Mouse (Mus musculus): Measurements from ENCODE around the gene Hddc2. TPM values are rescaled to one million over a fixed set of nuclear protein-coding genes. Genes with fewer than 3 reads are reported as not detected.

Gene Hddc2
- polyA plus RNA-seq (2015; fragmentation: Nextera tagmentation; extraction: Ambion mirVana) = 52.0 and 55.6 TPM in 2 replicates

DNA sequence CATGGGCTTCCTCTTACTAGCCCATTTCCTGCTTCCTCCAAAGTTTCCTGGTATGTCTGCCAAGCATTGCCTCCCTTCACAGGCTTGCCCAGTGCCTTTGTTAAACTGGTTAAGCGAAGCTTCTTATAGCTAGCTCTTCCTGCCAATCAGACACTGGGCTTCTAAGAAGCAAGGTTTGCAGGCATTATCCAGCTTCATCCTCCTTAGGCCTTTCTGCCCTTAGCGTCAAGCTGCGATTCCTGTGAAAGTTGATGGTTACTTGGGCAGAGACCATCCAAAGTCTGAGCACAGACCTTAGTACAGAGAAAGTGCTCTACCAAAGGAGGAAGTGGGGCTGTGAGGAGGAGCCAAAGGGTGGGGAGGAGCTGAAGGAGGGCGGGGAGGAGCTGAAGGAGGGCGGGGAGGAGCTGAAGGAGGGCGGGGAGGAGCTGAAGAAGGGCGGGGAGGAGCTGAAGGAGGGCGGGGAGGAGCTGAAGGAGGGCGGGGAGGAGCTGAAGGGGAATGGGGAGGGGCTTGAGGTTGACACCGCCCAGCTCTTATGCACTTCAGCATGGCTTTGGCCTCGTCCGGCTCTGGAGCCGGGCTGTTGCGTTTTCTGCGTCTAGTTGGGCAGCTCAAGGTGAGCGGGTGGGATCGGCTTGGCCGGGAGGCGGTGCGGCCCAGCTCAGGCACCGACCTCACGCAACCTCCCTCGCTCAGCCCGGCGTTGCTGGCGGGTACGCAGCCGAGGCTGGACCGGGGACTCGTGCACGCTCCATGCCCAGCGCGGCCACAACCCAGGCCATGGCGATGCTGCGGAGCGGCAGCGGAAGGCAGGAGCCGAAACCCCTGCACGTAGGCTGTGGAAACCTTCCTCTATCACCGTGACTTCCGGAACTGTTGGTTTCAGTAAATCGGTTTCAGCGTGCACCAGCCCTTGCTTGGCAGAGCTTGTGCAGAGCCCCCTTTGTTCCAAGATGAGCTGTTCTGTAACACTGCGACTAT lies at the start of gene Hddc2:
Gene Hddc2, plus strand, starts transcription at position 519 of the 984 bp plus-strand sequence.
- 4% methylated on average over 40 of the region's 44 CpGs for WGBS
- ATAC-seq (ENCODE audit: low FRiP score) = peak; percentile 98

DNA sequence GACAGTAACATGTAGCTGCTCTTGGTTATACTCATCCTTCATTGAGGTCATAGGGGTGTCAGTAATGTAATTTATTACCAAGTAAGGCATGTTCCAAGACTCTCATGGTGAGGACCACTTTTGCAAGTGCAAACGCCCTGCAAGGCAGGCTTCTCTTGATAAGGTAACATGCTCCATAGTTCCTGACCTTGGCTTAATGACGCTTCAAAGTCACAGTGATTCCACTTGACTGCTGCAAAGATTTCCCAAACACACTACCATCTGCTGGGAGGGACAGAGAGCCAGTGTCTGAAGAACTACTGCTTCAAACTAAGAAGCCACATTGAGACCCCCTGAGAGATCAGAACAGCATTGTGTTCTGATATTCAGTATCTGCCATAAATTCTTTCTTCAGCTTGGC lies 40.4 kb upstream of the Hddc2 start:
- no peak for ATAC-seq (ENCODE audit: low FRiP score)
- no peaks in the 10 kb centered on the region for H3K9me3 ChIP-seq
- no peaks in the 10 kb centered on the region for H3K27me3 ChIP-seq
- no peak overlapping the region for H3K9ac ChIP-seq
- H3K4me1 ChIP-seq (replicated peaks) = no peaks in the 10 kb centered on the region
- no peak overlapping the region for H3K27ac ChIP-seq
- no peak overlapping the region for H3K4me2 ChIP-seq
- 74% methylated on average over 2 of the region's 2 CpGs for WGBS
- no peaks in the 10 kb centered on the region for H3K36me3 ChIP-seq
- no peak overlapping the region for H3K4me3 ChIP-seq

More for the DNA sequence above, at the start of gene Hddc2:
- Histone ChIP-seq H3K27ac (peak within 1 kb of the TSS; percentile 88), H3K27me3 (no peaks in the 10 kb centered on the region), H3K4me2 (peak within 1 kb of the TSS; percentile 65), H3K4me3 (peak within 1 kb of the TSS; percentile 70), H3K9ac (peak within 1 kb of the TSS; percentile 81), H3K4me1 (replicated peaks) (peaks cover 10% of the 10 kb centered on the region), H3K9me3 (no peaks in the 10 kb centered on the region), H3K36me3 (peaks cover 16% of the 10 kb centered on the region)

DNA sequence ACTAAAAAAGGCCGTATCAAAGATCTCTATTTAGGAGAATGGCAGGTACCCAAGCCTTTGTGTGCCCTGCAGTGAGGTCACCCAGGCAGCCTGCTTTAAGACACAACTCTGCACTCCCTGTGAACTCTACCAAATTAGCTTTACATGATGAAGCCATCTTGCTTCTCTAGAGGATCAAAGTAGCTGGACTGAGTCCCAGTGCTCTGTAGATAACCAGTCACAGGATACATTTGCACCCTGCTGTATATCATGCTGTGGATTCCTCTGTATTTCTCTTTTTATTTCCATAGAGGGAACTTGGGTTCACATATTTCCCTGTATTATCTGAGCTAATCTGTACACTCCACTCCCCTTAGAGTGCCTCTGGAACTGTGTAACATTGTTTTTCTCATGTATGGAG lies 40.0 kb upstream of the Hddc2 start:
- no peaks in the 10 kb centered on the region for H3K36me3 ChIP-seq
- no peaks in the 10 kb centered on the region for H3K27me3 ChIP-seq
- H3K27ac ChIP-seq = no peak overlapping the region
- H3K4me3 ChIP-seq = no peak overlapping the region
- H3K4me1 ChIP-seq (replicated peaks) = no peaks in the 10 kb centered on the region
- no peaks in the 10 kb centered on the region for H3K9me3 ChIP-seq
- 64% methylated on average over 1 of the region's 1 CpGs for WGBS
- no peak overlapping the region for H3K4me2 ChIP-seq
- no peak overlapping the region for H3K9ac ChIP-seq
- ATAC-seq (ENCODE audit: low FRiP score) = no peak

DNA sequence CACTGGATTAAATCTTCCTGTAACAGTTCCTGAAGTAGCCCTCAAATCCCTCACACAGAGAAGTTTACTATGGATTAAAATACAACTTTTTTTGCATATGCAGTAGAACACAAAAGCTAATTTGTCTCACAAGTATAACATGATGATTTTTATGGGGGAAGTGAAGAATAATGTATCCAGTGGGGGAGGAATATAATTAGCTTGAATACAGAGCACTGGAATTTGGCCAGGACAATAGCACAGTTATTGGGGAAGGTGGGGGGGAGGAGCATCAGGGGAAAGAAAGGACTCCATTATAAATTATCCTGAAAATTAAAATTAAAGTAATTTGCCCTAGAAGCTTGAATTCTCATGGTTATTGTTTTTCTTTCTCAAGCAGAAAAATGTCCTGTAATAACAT lies 25.4 kb upstream of the Hddc2 start:
- Histone ChIP-seq H3K9ac (no peak overlapping the region), H3K27me3 (no peaks in the 10 kb centered on the region), H3K4me1 (replicated peaks) (no peaks in the 10 kb centered on the region), H3K4me3 (no peak overlapping the region), H3K4me2 (no peak overlapping the region), H3K36me3 (no peaks in the 10 kb centered on the region), H3K9me3 (no peaks in the 10 kb centered on the region), H3K27ac (no peak overlapping the region)
- ATAC-seq (ENCODE audit: low FRiP score) = no peak

DNA sequence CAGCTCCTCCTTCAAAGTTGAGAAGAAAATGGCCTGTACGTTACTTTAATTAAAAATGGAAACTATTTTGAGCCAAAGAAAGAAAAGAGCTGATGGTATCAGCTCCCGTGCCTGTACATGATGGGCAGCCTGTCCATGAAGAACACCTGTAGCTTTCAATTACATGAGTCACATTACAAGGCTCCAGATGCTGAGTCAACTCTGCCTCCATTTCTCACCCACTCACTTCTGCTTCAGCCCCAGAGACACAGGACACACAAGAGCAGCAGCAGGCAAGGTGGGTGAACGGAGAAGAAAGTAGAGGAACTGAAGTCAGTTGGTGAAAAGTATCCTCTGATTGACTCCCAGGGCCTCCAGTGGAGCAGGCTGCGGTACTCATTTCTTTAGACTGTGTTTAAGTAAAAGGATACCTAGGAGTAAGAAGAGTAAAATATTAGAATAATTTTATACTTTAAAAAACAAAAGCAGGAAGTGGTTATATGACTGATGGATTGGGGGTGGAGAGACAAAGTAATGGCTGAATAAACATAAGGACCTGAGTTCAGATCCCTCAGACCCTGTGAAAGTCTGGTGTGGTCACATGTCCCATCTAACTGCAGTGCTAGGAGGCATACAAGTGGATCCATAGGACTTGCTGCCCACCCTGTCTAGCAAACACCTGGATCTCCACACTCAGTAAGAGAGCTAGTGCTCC lies 24.3 kb upstream of the Hddc2 start:
- H3K4me1 ChIP-seq (replicated peaks) = no peaks in the 10 kb centered on the region
- H3K36me3 ChIP-seq = no peaks in the 10 kb centered on the region
- H3K9ac ChIP-seq = no peak overlapping the region
- 92% methylated on average over 4 of the region's 4 CpGs for WGBS
- no peaks in the 10 kb centered on the region for H3K9me3 ChIP-seq
- no peak overlapping the region for H3K4me3 ChIP-seq
- no peak overlapping the region for H3K27ac ChIP-seq
- no peaks in the 10 kb centered on the region for H3K27me3 ChIP-seq
- H3K4me2 ChIP-seq = no peak overlapping the region
- ATAC-seq (ENCODE audit: low FRiP score) = no peak

DNA sequence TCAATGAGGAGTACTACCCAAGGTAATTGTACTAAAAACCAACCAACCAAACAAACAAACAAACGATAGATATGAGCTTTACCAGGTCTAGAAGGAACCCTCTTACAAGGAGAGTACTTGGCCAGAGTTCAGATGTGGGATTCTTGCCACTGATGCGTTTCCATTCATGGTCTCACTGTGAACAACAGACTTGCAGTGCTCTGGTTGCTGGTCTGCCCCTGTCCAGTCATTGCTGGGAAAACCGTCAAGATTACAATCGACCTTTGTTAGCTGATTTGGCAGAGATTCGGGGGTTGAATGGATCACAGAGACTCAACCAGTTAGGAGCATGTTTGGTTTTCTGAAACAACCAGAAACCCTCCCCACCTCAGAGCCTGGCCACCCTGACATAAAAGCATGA lies 17.5 kb upstream of the Hddc2 start:
- no peaks in the 10 kb centered on the region for H3K36me3 ChIP-seq
- ATAC-seq (ENCODE audit: low FRiP score) = 0 out of 2 replicates have a peak, but pooled peaks have one; percentile 46
- no peaks in the 10 kb centered on the region for H3K4me1 ChIP-seq (replicated peaks)
- whole genome bisulfite sequencing = 40% methylated on average over 5 of the region's 5 CpGs
- H3K27ac ChIP-seq = no peak overlapping the region
- no peaks in the 10 kb centered on the region for H3K27me3 ChIP-seq
- no peak overlapping the region for H3K9ac ChIP-seq
- H3K9me3 ChIP-seq = no peaks in the 10 kb centered on the region
- H3K4me2 ChIP-seq = no peak overlapping the region
- no peak overlapping the region for H3K4me3 ChIP-seq

DNA sequence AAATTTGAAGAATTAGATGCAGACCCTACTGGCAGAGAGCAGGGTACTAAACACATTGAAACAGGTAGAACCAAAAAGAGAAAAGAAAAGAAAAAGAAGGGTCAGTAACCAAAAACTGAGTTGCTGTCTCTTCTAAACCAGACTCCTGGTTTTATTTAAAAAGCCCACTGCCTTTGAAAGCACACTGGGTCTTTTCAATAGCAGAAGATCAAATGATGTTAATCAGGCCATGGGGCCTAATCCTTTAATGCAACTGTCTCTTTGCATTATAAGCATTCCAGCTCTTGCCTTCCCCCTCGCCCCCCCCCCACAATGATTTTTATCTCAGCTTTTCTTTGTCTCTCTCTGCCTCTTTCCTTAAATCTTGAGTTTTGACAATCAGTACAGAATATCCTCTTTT lies 16.7 kb upstream of the Hddc2 start:
- Histone ChIP-seq H3K27ac (no peak overlapping the region), H3K36me3 (no peaks in the 10 kb centered on the region), H3K4me3 (no peak overlapping the region), H3K4me2 (no peak overlapping the region), H3K4me1 (replicated peaks) (no peaks in the 10 kb centered on the region), H3K9me3 (no peaks in the 10 kb centered on the region), H3K9ac (no peak overlapping the region), H3K27me3 (no peaks in the 10 kb centered on the region)
- no peak for ATAC-seq (ENCODE audit: low FRiP score)
- WGBS = 27% methylated on average over 1 of the region's 1 CpGs

DNA sequence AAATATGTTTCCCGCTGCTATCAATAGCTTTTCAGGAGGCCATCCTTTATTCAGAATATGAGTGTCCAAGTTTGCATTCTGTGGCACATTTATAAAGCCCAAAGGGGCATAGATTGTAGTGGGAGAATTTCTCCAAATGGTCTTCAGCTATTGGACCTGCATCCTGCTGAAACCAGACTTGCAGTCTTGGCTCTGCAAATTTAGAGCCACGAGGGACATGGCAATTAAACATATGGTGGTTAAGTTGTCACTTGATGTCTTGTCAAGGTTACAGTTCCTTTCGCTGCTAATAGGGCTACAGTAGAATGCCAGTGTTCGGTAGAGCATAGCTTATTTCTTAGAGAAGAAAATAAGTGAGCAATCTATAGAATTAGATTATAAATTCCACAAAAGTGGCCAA lies 16.1 kb upstream of the Hddc2 start:
- H3K4me3 ChIP-seq = no peak overlapping the region
- H3K27me3 ChIP-seq = no peaks in the 10 kb centered on the region
- no peak for ATAC-seq (ENCODE audit: low FRiP score)
- H3K9me3 ChIP-seq = no peaks in the 10 kb centered on the region
- no peaks in the 10 kb centered on the region for H3K36me3 ChIP-seq
- WGBS = 75% methylated on average over 4 of the region's 4 CpGs
- no peak overlapping the region for H3K27ac ChIP-seq
- H3K9ac ChIP-seq = no peak overlapping the region
- H3K4me1 ChIP-seq (replicated peaks) = no peaks in the 10 kb centered on the region
- no peak overlapping the region for H3K4me2 ChIP-seq

DNA sequence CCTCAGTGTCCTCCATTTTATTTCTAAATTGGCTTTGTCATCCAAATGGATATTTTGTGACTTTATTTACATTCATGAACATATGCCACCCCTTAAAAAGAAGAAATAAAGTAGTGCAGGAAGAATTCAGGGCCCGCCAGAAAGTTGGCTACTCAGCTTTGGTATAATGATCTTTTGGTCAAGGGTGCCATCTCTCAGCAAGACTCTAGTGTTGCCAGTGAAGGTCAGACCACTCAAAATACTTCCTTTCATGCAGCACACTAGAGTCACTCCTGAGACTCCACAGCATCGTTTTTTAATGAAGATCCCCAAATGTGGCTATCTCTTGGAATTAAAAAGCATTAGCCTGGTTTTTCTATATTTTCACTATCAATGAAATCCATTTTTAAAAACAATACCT lies 14.9 kb upstream of the Hddc2 start:
- Histone ChIP-seq H3K4me1 (replicated peaks) (no peaks in the 10 kb centered on the region), H3K9me3 (no peaks in the 10 kb centered on the region), H3K27me3 (no peaks in the 10 kb centered on the region), H3K4me2 (no peak overlapping the region), H3K9ac (no peak overlapping the region), H3K36me3 (no peaks in the 10 kb centered on the region), H3K27ac (no peak overlapping the region), H3K4me3 (no peak overlapping the region)
- 73% methylated on average over 2 of the region's 2 CpGs for WGBS
- ATAC-seq (ENCODE audit: low FRiP score) = no peak

DNA sequence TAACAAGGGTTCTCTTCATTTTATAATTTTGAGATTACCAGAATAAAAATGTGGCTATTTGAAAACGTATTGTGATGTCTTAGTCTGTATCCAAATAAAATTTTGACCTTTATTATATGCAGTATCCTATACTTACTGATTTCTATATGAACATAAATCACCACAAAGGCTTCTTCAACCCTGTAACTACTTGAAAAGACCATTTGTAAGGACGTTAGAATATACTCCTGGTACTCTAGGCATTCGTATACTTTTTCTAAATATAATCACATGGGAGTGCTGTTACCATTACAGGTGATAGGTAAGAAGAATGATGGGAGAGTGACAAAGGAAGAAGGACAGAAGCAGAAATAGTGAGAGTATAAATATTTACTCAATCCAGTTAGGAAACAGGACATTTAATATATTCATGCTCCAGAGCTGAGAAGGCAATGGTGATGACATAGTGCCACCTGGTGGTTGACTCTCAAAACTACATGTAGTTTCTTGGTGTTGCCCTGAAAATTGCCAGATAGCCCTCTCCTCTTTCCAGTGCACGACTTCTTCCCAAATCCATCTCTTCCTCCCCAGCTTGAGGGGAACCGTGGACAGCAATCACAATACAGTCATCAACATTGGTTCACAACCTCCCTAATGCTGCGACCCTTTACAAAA lies 14.1 kb upstream of the Hddc2 start:
- Histone ChIP-seq H3K9me3 (no peaks in the 10 kb centered on the region), H3K27ac (no peak overlapping the region), H3K4me1 (replicated peaks) (no peaks in the 10 kb centered on the region), H3K4me2 (no peak overlapping the region), H3K36me3 (no peaks in the 10 kb centered on the region), H3K4me3 (no peak overlapping the region), H3K27me3 (no peaks in the 10 kb centered on the region), H3K9ac (no peak overlapping the region)
- 48% methylated on average over 6 of the region's 6 CpGs for WGBS
- ATAC-seq (ENCODE audit: low FRiP score) = peak; percentile 66; the same call in 1 of the 2 replicates

DNA sequence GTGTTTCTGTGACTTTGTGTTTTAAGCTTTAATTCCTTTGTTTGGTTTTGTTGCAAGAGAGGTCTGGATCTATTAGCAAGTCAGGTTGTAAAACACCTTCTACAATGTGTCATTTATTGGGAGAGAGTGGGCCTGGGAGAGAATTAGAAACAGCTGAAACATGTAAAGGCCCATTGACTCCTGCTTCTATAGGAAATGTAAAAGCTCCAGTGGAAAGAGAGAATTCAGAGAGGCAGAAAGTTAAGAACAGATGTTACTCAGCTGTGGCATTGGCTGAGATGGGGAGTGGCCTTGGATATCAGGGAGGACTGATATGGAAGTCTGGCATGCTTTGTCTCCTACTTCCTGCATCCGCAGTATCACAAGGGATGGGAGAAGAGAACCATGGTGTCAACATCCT lies 12.9 kb upstream of the Hddc2 start:
- Histone ChIP-seq H3K4me2 (no peak overlapping the region), H3K9ac (no peak overlapping the region), H3K4me1 (replicated peaks) (no peaks in the 10 kb centered on the region), H3K4me3 (no peak overlapping the region), H3K36me3 (no peaks in the 10 kb centered on the region), H3K27me3 (no peaks in the 10 kb centered on the region), H3K9me3 (no peaks in the 10 kb centered on the region), H3K27ac (no peak overlapping the region)
- ATAC-seq (ENCODE audit: low FRiP score) = no peak
- 71% methylated on average over 1 of the region's 1 CpGs for WGBS

DNA sequence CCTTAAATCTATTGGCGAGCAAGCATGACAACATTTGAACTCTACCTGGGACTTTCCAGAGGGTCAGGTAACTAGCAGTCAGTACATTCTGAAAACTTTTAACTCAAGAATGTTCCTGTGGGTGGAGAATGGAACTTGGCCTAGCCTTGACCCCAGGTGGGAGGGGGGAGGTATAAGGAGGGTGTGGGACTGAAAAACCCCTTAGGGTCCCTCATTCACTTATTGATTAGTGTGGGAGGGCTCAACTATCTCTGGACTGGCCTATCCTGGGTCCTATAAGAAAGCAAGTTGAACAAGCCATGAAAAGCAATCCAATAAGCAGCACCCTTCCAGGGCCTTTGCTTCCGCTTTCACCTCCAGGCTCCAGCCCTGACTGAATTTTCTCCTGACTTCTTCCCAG lies 9.7 kb upstream of the Hddc2 start:
- H3K9me3 ChIP-seq = no peaks in the 10 kb centered on the region
- no peak overlapping the region for H3K4me2 ChIP-seq
- H3K27ac ChIP-seq = no peak overlapping the region
- H3K9ac ChIP-seq = no peak overlapping the region
- H3K36me3 ChIP-seq = no peaks in the 10 kb centered on the region
- no peaks in the 10 kb centered on the region for H3K27me3 ChIP-seq
- H3K4me1 ChIP-seq (replicated peaks) = no peaks in the 10 kb centered on the region
- WGBS = 98% methylated on average over 2 of the region's 2 CpGs
- ATAC-seq (ENCODE audit: low FRiP score) = no peak
- no peak overlapping the region for H3K4me3 ChIP-seq

All from hindbrain, embryonic 13.5 days (tissue).